Mouse (Mus musculus) liver, postnatal 0 days (tissue): Measurements from ENCODE around the gene Foxa3.

ENCODE experiments used
- CTCF ChIP-seq: sonication (generic); IDR thresholded peaks from 2 replicates; pipeline ENCODE4 v1.5.1; 2016; ENCODE audit warnings: antibody characterized with exemption, low read depth
- EP300 ChIP-seq: IDR thresholded peaks from 2 replicates; pipeline ENCODE4 v1.6.1; 2016; ENCODE audit warnings: antibody characterized with exemption, low read depth, mild to moderate bottlenecking

DNA sequence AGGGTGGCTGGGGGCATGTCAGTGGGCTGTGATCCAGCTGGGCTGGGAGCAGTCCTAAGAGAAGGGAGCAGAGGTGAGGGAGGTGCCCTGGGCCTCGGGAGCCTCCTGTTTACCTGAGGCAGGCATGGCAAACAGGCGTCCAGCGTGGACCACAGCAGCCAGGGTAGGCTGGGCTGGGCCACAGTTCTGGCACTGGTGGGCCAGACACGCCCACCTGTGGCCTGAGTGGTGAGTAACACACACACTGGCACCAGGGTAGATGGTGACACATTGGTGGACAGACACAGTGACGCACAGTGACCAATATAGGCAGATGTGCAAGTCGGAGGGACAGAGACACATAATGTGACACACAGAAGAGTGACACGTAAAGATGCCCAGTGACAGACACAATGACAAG lies 12.8 kb downstream of the Foxa3 start:
- TF ChIP-seq CTCF (no peak), EP300 (no peak)
